Mouse (Mus musculus) heart, embryonic 14.5 days (tissue): Measurements from ENCODE around the gene BC029722. TPM values are rescaled to one million over a fixed set of nuclear protein-coding genes. Genes with fewer than 3 reads are reported as not detected.

Experiments
- ATAC-seq: fragments of 200-750 bp; cut with Nextera tagmentation; 2 replicates; pipeline ENCODE4 v1.8.0; 2017; ENCODE audit warnings: low read depth, moderate TSS enrichment; ENCODE audit not compliant: insufficient number of reproducible peaks, insufficient read depth, low FRiP score
- H3K27ac ChIP-seq, 2 experiments: fragments of 200-500 bp in 1 of 2; fragments of 300-500 bp in 1 of 2; sonication (generic) in 1 of 2; replicated peaks in 1 of 2; 2 replicates each; pipeline ENCODE4 v1.5.1; 2012 to 2014; ENCODE audit warnings: low read depth in 2 of 2, low read length in 2 of 2, control low read depth in 1 of 2, mild to moderate bottlenecking in 1 of 2, mixed read lengths in 1 of 2; ENCODE audit not compliant: control insufficient read depth in 1 of 2, insufficient read depth in 1 of 2
- H3K27me3 ChIP-seq: fragments of 300-500 bp; sonication (generic); 2 replicates; pipeline ENCODE4 v1.6.1; 2014; ENCODE audit warnings: mild to moderate bottlenecking, low read length, control low read depth; ENCODE audit not compliant: control insufficient read depth, insufficient read depth
- H3K36me3 ChIP-seq: fragments of 300-500 bp; sonication (generic); 2 replicates; pipeline ENCODE4 v1.6.1; 2014; ENCODE audit warnings: mild to moderate bottlenecking, control low read depth, low read length, mixed read lengths; ENCODE audit not compliant: control insufficient read depth, insufficient read depth
- H3K4me1 ChIP-seq, 2 experiments: fragments of 200-500 bp in 1 of 2; fragments of 300-500 bp in 1 of 2; sonication (generic) in 1 of 2; 2 replicates each; pipeline ENCODE4 v1.6.1; 2012 to 2014; ENCODE audit warnings: low read length in 2 of 2, control low read depth in 1 of 2, mixed read lengths in 1 of 2; ENCODE audit not compliant: control insufficient read depth in 2 of 2, insufficient read depth in 2 of 2
- H3K4me2 ChIP-seq: fragments of 300-500 bp; sonication (generic); 2 replicates; pipeline ENCODE4 v1.6.1; 2014; ENCODE audit warnings: mild to moderate bottlenecking, low read length
- H3K4me3 ChIP-seq, 2 experiments: fragments of 200-500 bp in 1 of 2; fragments of 300-500 bp in 1 of 2; sonication (generic) in 1 of 2; 2 replicates each; pipeline ENCODE4 v1.5.1; 2012 to 2014; ENCODE audit warnings: low read length in 2 of 2, mild to moderate bottlenecking in 2 of 2, control low read depth in 1 of 2, low read depth in 1 of 2, moderate library complexity in 1 of 2; ENCODE audit not compliant: control insufficient read depth in 1 of 2, insufficient read depth in 1 of 2
- H3K9ac ChIP-seq: fragments of 300-500 bp; sonication (generic); 2 replicates; pipeline ENCODE4 v1.6.1; 2014; ENCODE audit warnings: mild to moderate bottlenecking, low read length
- H3K9me3 ChIP-seq: fragments of 300-500 bp; sonication (generic); 2 replicates; pipeline ENCODE4 v1.6.1; 2016; ENCODE audit warnings: low read length, control low read depth; ENCODE audit not compliant: control insufficient read depth
- WGBS: fragments of 180-500 bp; shearing (Covaris S2); extraction: QIAGEN DNeasy Blood & Tissue Kit; methylation state at CpG from one replicate; pipeline ENCODE4 v1.1.7; 2014; 5-methylcytosine and 5-hydroxymethylcytosine counted together
- polyA plus RNA-seq: library from polyadenylated mRNA; unstranded; fragments of >200 nt; fragmentation: Nextera tagmentation; extraction: Ambion mirVana; gene quantifications from 2 replicates; pipeline ENCODE4 v1.2.1, GENCODE M21; 2014

Gene BC029722
- polyA plus RNA-seq, 1 experiment from 2014 or later = 10.3 TPM

- Histone ChIP-seq H3K36me3 (no peaks in the 10 kb centered on the region), H3K27ac (no peak overlapping the region), H3K27me3 (no peaks in the 10 kb centered on the region), H3K9ac (no peak overlapping the region), H3K4me2 (no peak overlapping the region), H3K4me1 (peaks cover 3 to 8% of the 10 kb centered on the region in 2 experiments; a peak in 3 of 4 replicates), H3K4me3 (no peak overlapping the region), H3K9me3 (no peaks in the 10 kb centered on the region)
- no peak for ATAC-seq
- WGBS = 90% methylated on average over 8 of the region's 8 CpGs
These were observed 11.6 kb upstream of the BC029722 start for GRCm38 (mm10) chr2:155830841-155831240.

- Histone ChIP-seq H3K4me3 (peak within 1 kb of the TSS; percentile 70 to 73), H3K4me1 (peaks cover 3 to 16% of the 10 kb centered on the region in 2 experiments; a peak in 3 of 4 replicates), H3K9me3 (no peaks in the 10 kb centered on the region), H3K4me2 (peak within 1 kb of the TSS; percentile 78), H3K36me3 (peaks cover 24% of the 10 kb centered on the region), H3K27me3 (no peaks in the 10 kb centered on the region), H3K9ac (peak within 1 kb of the TSS; percentile 89), H3K27ac (peak within 1 kb of the TSS; percentile 67 to 85)
- WGBS = 4% methylated on average over 27 of the region's 27 CpGs
- ATAC-seq = peak; percentile 90
These were observed 7.6 kb upstream of the BC029722 start, which contains the start of gene Eif6 for GRCm38 (mm10) chr2:155826630-155827424. Gene Eif6, minus strand, starts transcription at chr2:155826925.

GRCm38 (mm10) chr2:155825904-155826629, 6.8 kb upstream of the BC029722 start:
- WGBS = under 1% methylated on average over 52 of the region's 52 CpGs
- no peaks in the 10 kb centered on the region for H3K27me3 ChIP-seq
- H3K4me1 ChIP-seq = peaks cover 3 to 16% of the 10 kb centered on the region in 2 experiments; a peak in 3 of 4 replicates
- H3K9ac ChIP-seq = peak overlapping the region; percentile 89
- H3K4me2 ChIP-seq = peak overlapping the region; percentile 78
- peak overlapping the region; percentile 70 to 73 for H3K4me3 ChIP-seq
- H3K27ac ChIP-seq = peak overlapping the region; percentile 67 to 85
- no peaks in the 10 kb centered on the region for H3K9me3 ChIP-seq
- H3K36me3 ChIP-seq = peaks cover 32% of the 10 kb centered on the region
- ATAC-seq = no peak

- Histone ChIP-seq H3K36me3 (peaks cover 48% of the 10 kb centered on the region), H3K4me2 (no peak overlapping the region), H3K4me3 (no peak overlapping the region), H3K9me3 (no peaks in the 10 kb centered on the region), H3K27me3 (no peaks in the 10 kb centered on the region), H3K4me1 (peaks cover 3 to 21% of the 10 kb centered on the region in 2 experiments; a peak in 3 of 4 replicates), H3K9ac (no peak overlapping the region), H3K27ac (no peak overlapping the region)
- 94% methylated on average over 8 of the region's 8 CpGs for WGBS
- ATAC-seq = no peak
These were observed 4.5 kb upstream of the BC029722 start for GRCm38 (mm10) chr2:155823722-155824121.

GRCm38 (mm10) chr2:155820779-155821178, 1.6 kb upstream of the BC029722 start:
- 92% methylated on average over 5 of the region's 5 CpGs for WGBS
- no peak overlapping the region for H3K4me3 ChIP-seq
- no peak overlapping the region for H3K27ac ChIP-seq
- no peaks in the 10 kb centered on the region for H3K27me3 ChIP-seq
- peaks cover 48% of the 10 kb centered on the region for H3K36me3 ChIP-seq
- no peak for ATAC-seq
- H3K9me3 ChIP-seq = no peaks in the 10 kb centered on the region
- no peak overlapping the region for H3K4me2 ChIP-seq
- H3K9ac ChIP-seq = no peak overlapping the region
- H3K4me1 ChIP-seq = peaks cover 4 to 12% of the 10 kb centered on the region in 2 experiments; a peak in 3 of 4 replicates

- H3K4me3 ChIP-seq = peak overlapping the region; percentile 69 to 70
- H3K4me1 ChIP-seq = peaks cover 4 to 5% of the 10 kb centered on the region in 2 experiments; a peak in 2 of 4 replicates
- peak overlapping the region in 1 of 2 experiments; percentile 76; a peak in 1 of 4 replicates for H3K27ac ChIP-seq
- H3K36me3 ChIP-seq = peaks cover 48% of the 10 kb centered on the region
- H3K27me3 ChIP-seq = no peaks in the 10 kb centered on the region
- no peaks in the 10 kb centered on the region for H3K9me3 ChIP-seq
- peak overlapping the region; percentile 85 for H3K4me2 ChIP-seq
- no peak for ATAC-seq
- H3K9ac ChIP-seq = peak overlapping the region; percentile 86; the same call in 1 of the 2 replicates
- 57% methylated on average over 6 of the region's 6 CpGs for WGBS
These were observed 424 bp upstream of the BC029722 start for GRCm38 (mm10) chr2:155819449-155820251.
